In the genomic region with DNA sequence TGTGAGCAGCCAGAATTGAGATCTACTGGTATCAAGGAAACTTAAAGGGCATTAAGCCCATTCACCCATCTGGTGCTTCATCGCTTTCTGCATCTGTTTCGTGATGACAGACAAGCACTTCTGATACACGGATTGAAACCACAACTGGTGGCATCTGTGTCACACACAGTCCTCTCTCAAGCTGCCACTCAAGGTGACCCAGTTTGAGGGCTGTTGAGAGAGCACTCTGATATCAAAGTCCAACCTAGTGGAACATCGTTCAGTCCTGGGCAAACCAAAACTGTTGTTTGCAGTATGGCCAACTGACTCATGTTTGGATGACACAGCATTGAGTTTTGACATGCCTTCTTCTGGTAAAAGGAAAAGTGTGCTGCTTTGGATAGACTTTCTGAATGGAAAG, we compare ENCODE assay signal across 21 mouse cellular contexts.
DNase-seq lines count a peak whose midpoint lies in the region; ATAC-seq and TF ChIP-seq lines count a peak whose summit lies in the region.
"Had no signal": no experiment of that assay in that cellular context is flagged by ENCODE, and none has a peak within 500 bp of the region (broad histone marks: within the 10 kb centered on the region; RNA-seq: fewer than 3 reads in every experiment).

No protein-coding gene starts in this region.

- H3K9me3 ChIP-seq in heart, embryonic 11.5 days (replicated peaks; ENCODE audit: control insufficient read depth, low read length), result no peaks in the 10 kb centered on the region
- no peaks in the 10 kb centered on the region for H3K9me3 ChIP-seq in midbrain, embryonic 11.5 days (ENCODE audit: control insufficient read depth, low read length)
- H3K9me3 ChIP-seq: forebrain, embryonic 15.5 days; kidney, embryonic 15.5 days; limb, embryonic 12.5 days; liver, embryonic 15.5 days; midbrain, embryonic 15.5 days; neural tube, embryonic 15.5 days had no signal

- no peak overlapping the region for H3K4me2 ChIP-seq in heart, embryonic 11.5 days
- peak overlapping the region; percentile 54 for H3K4me2 ChIP-seq in myocyte (ENCODE audit: low read depth)
- no peak overlapping the region for H3K4me2 ChIP-seq in midbrain, embryonic 11.5 days
- H3K4me2 ChIP-seq: forebrain, embryonic 15.5 days; kidney, embryonic 15.5 days; limb, embryonic 12.5 days; liver, embryonic 15.5 days; midbrain, embryonic 15.5 days; neural tube, embryonic 15.5 days had no signal

- no peaks in the 10 kb centered on the region for H3K79me2 ChIP-seq in myocyte (ENCODE audit: control insufficient read depth, insufficient read depth)

- no peak overlapping the region for H3K9ac ChIP-seq in heart, embryonic 11.5 days (ENCODE audit: low read depth, low read length)
- no peak overlapping the region for H3K9ac ChIP-seq in midbrain, embryonic 11.5 days (ENCODE audit: low read length)
- H3K9ac ChIP-seq: forebrain, embryonic 15.5 days; kidney, embryonic 15.5 days; limb, embryonic 12.5 days; liver, embryonic 15.5 days; midbrain, embryonic 15.5 days; neural tube, embryonic 15.5 days had no signal

- intact Hi-C loops in heart, postnatal 25 days (cut with DNase I), result no loop called here

- peak overlapping the region; percentile 59; the same call in 1 of the 2 replicates for H3K27ac ChIP-seq in heart, embryonic 11.5 days (ENCODE audit: low read depth, low read length)
- H3K27ac ChIP-seq in testis, adult 2 months (ENCODE audit: control insufficient read depth, insufficient read depth, low read depth, low read length), result peak overlapping the region; percentile 76
- H3K27ac ChIP-seq in midbrain, embryonic 11.5 days (ENCODE audit: low read depth, low read length), result no peak overlapping the region
- H3K27ac ChIP-seq: forebrain, embryonic 15.5 days; kidney, embryonic 15.5 days; limb, embryonic 12.5 days; liver, embryonic 15.5 days; midbrain, embryonic 15.5 days; neural tube, embryonic 15.5 days had no signal

- WGBS in heart, embryonic 11.5 days (ENCODE audit: insufficient replicate concordance), result 38% methylated on average over 4 of the region's 4 CpGs
- 88% methylated on average over 4 of the region's 4 CpGs for WGBS in midbrain, embryonic 11.5 days

- H3K27me3 ChIP-seq in heart, embryonic 11.5 days (ENCODE audit: control insufficient read depth, insufficient read depth, low read length), result no peaks in the 10 kb centered on the region
- no peaks in the 10 kb centered on the region for H3K27me3 ChIP-seq in testis, adult 2 months (ENCODE audit: control insufficient read depth, insufficient read depth, low read length)
- H3K27me3 ChIP-seq in myocyte (ENCODE audit: control insufficient read depth, insufficient read depth, insufficient read length), result no peaks in the 10 kb centered on the region
- no peaks in the 10 kb centered on the region for H3K27me3 ChIP-seq in midbrain, embryonic 11.5 days (ENCODE audit: control insufficient read depth, insufficient read depth, low read length)
- H3K27me3 ChIP-seq: forebrain, embryonic 15.5 days; kidney, embryonic 15.5 days; limb, embryonic 12.5 days; liver, embryonic 15.5 days; midbrain, embryonic 15.5 days; neural tube, embryonic 15.5 days had no signal

- H3K4me3 ChIP-seq in heart, embryonic 11.5 days (ENCODE audit: low read depth, low read length), result no peak overlapping the region
- H3K4me3 ChIP-seq in testis, adult 2 months (ENCODE audit: control insufficient read depth, low read depth, low read length), result no peak overlapping the region
- H3K4me3 ChIP-seq in myocyte, result no peak overlapping the region
- no peak overlapping the region for H3K4me3 ChIP-seq in midbrain, embryonic 11.5 days (ENCODE audit: low read depth, low read length)
- H3K4me3 ChIP-seq: forebrain, embryonic 15.5 days; kidney, embryonic 15.5 days; limb, embryonic 12.5 days; liver, embryonic 15.5 days; midbrain, embryonic 15.5 days; neural tube, embryonic 15.5 days had no signal

- no peak for TF ChIP-seq CTCF in testis, adult 2 months (IDR thresholded peaks at IDR 0.05; ENCODE audit: control insufficient read depth, insufficient read depth, insufficient replicate concordance, low read depth, low read length)

- no peaks in the 10 kb centered on the region for H3K36me3 ChIP-seq in heart, embryonic 11.5 days (ENCODE audit: control insufficient read depth, insufficient read depth, low read length)
- H3K36me3 ChIP-seq in testis, adult 2 months (ENCODE audit: control insufficient read depth, insufficient read depth, low read length), result no peaks in the 10 kb centered on the region
- H3K36me3 ChIP-seq in myocyte (ENCODE audit: control insufficient read depth, insufficient read depth), result no peaks in the 10 kb centered on the region
- no peaks in the 10 kb centered on the region for H3K36me3 ChIP-seq in midbrain, embryonic 11.5 days (ENCODE audit: control insufficient read depth, insufficient read depth, low read length)
- H3K36me3 ChIP-seq: forebrain, embryonic 15.5 days; G1E; kidney, embryonic 15.5 days; limb, embryonic 12.5 days; liver, embryonic 15.5 days; midbrain, embryonic 15.5 days; neural tube, embryonic 15.5 days had no signal

- H3ac ChIP-seq in myocyte (ENCODE audit: control insufficient read depth, insufficient read length), result no peak overlapping the region

- no peak for TF ChIP-seq POLR2A in testis, adult 2 months (IDR thresholded peaks at IDR 0.05; ENCODE audit: control insufficient read depth, low read depth, low read length)
- TF ChIP-seq POLR2A in myocyte (IDR thresholded peaks at IDR 0.05; ENCODE audit: insufficient read length, low read depth), result no peak

- DNase-seq in heart, postnatal 25 days (ENCODE audit: low spot score), result no peak
- DNase-seq in testis, postnatal 14 days (ENCODE audit: low spot score), result no peak
- DNase-seq in NIH3T3 (ENCODE audit: low read depth), result peak; percentile 33
- DNase-seq in midbrain, embryonic 11.5 days (ENCODE audit: low spot score, missing footprints), result no peak
- DNase-seq: cerebellum, adult 8-10 months; gastrocnemius, postnatal 14 days; lung, postnatal 10 days; right cerebral cortex, postnatal 25 days; thymus, postnatal 36 days had no signal

- no peak for ATAC-seq in heart, embryonic 11.5 days (replicated peaks; ENCODE audit: insufficient number of reproducible peaks, low FRiP score, low TSS enrichment)
- ATAC-seq in midbrain, embryonic 11.5 days (ENCODE audit: low FRiP score), result no peak
- ATAC-seq: forebrain, embryonic 15.5 days; hindbrain, embryonic 16.5 days; intestine, embryonic 16.5 days; midbrain, embryonic 15.5 days had no signal

- peaks cover 14% of the 10 kb centered on the region for H3K4me1 ChIP-seq in heart, embryonic 11.5 days (ENCODE audit: control insufficient read depth, insufficient read depth, low read length)
- no peaks in the 10 kb centered on the region; the same call in 1 of the 2 replicates for H3K4me1 ChIP-seq in testis, adult 2 months (ENCODE audit: control insufficient read depth, insufficient read depth, low read length)
- no peaks in the 10 kb centered on the region for H3K4me1 ChIP-seq in midbrain, embryonic 11.5 days (ENCODE audit: control insufficient read depth, insufficient read depth, low read length)
- H3K4me1 ChIP-seq: forebrain, embryonic 15.5 days; kidney, embryonic 15.5 days; limb, embryonic 12.5 days; liver, embryonic 15.5 days; midbrain, embryonic 15.5 days; neural tube, embryonic 15.5 days had no signal

TF ChIP-seq in myocyte, 11 proteins besides CTCF, POLR2A, EP300 and RAD21:
- no peak for TF ChIP-seq CEBPB (IDR thresholded peaks at IDR 0.05; ENCODE audit: insufficient read depth, poor library complexity, severe bottlenecking)
- no peak for TF ChIP-seq TCF12 (IDR thresholded peaks at IDR 0.05; ENCODE audit: insufficient read depth, poor library complexity, severe bottlenecking)
- TF ChIP-seq POLR2AphosphoS2 (IDR thresholded peaks at IDR 0.05; ENCODE audit: insufficient read length, low read depth), result no peak
- TF ChIP-seq TCF3 (IDR thresholded peaks at IDR 0.05; ENCODE audit: insufficient read length, low read depth), result peak; percentile 36
- peak; percentile 76 to 97 (median 94) for TF ChIP-seq MYOD1 (IDR thresholded peaks at IDR 0.05; ENCODE audit: control insufficient read depth in 1 of 3, insufficient read length in 2 of 3, low read depth in 2 of 3)
- TF ChIP-seq MYOG (IDR thresholded peaks at IDR 0.05; ENCODE audit: control insufficient read depth in 1 of 3, insufficient read depth in 1 of 3, insufficient read length in 2 of 3, low read depth in 2 of 3), result peak in 2 of 3 experiments; percentile 65 to 75
- TF ChIP-seq REST (IDR thresholded peaks at IDR 0.05; ENCODE audit: insufficient read depth, insufficient read length), result no peak
- TF ChIP-seq SRF (IDR thresholded peaks at IDR 0.05; ENCODE audit: control insufficient read depth, insufficient read length, low read depth), result no peak
